Mouse (Mus musculus): ENCODE measurements around the gene Gm11639. TPM values are rescaled to one million over a fixed set of nuclear protein-coding genes. Genes with fewer than 3 reads are reported as not detected.

Gene Gm11639
- under 1 TPM; 0.03 TPM for total RNA-seq (2021)

GRCm38 (mm10) chr11:104685548-104685947 lies at the start of gene Gm11639:
TSS of gene Gm11639 (plus strand) at chr11:104685707.
- DNase-seq (ENCODE audit: low spot score): no peak
- intact Hi-C loops (cut with DNase I): no loop called here

GRCm38 (mm10) chr11:104637010-104637409 lies 48.5 kb upstream of the Gm11639 start:
- intact Hi-C loops (cut with DNase I): no loop called here
- DNase-seq (ENCODE audit: low spot score): no peak

- DNase-seq (ENCODE audit: low spot score): no peak
- intact Hi-C loops (cut with DNase I): no loop called here
Measured at GRCm38 (mm10) chr11:104638006-104638405, 47.5 kb upstream of the Gm11639 start.

GRCm38 (mm10) chr11:104638906-104639305 lies 46.6 kb upstream of the Gm11639 start:
- intact Hi-C loops (cut with DNase I): no loop called here
- DNase-seq (ENCODE audit: low spot score): no peak

- intact Hi-C loops (cut with DNase I): no loop called here
- DNase-seq (ENCODE audit: low spot score): no peak
Measured at GRCm38 (mm10) chr11:104639634-104640033, 45.9 kb upstream of the Gm11639 start.

GRCm38 (mm10) chr11:104640894-104641293 lies 44.6 kb upstream of the Gm11639 start:
- no peak for DNase-seq (ENCODE audit: low spot score)
- intact Hi-C loops (cut with DNase I): no loop called here

- intact Hi-C loops (cut with DNase I): no loop called here
- DNase-seq (ENCODE audit: low spot score): no peak
Measured at GRCm38 (mm10) chr11:104643236-104643635, 42.3 kb upstream of the Gm11639 start.

GRCm38 (mm10) chr11:104645402-104645801 lies 40.1 kb upstream of the Gm11639 start:
- intact Hi-C loops (cut with DNase I): no loop called here

GRCm38 (mm10) chr11:104646173-104646572 lies 39.3 kb upstream of the Gm11639 start:
- DNase-seq (ENCODE audit: low spot score): no peak
- intact Hi-C loops (cut with DNase I): no loop called here

More at GRCm38 (mm10) chr11:104645402-104645801, 40.1 kb upstream of the Gm11639 start:
- no peak for DNase-seq (ENCODE audit: low spot score)

GRCm38 (mm10) chr11:104646611-104647010 lies 38.9 kb upstream of the Gm11639 start:
- intact Hi-C loops (cut with DNase I): no loop called here

GRCm38 (mm10) chr11:104647188-104647867 lies 38.2 kb upstream of the Gm11639 start:
- intact Hi-C loops (cut with DNase I): no loop called here
- no peak for DNase-seq (ENCODE audit: low spot score)

More at GRCm38 (mm10) chr11:104646611-104647010, 38.9 kb upstream of the Gm11639 start:
- no peak for DNase-seq (ENCODE audit: low spot score)

GRCm38 (mm10) chr11:104648571-104648970 lies 36.9 kb upstream of the Gm11639 start:
- intact Hi-C loops (cut with DNase I): no loop called here
- DNase-seq (ENCODE audit: low spot score): no peak

- intact Hi-C loops (cut with DNase I): no loop called here
- DNase-seq (ENCODE audit: low spot score): no peak
Measured at GRCm38 (mm10) chr11:104660599-104660998, 24.9 kb upstream of the Gm11639 start.

GRCm38 (mm10) chr11:104661106-104661505 lies 24.4 kb upstream of the Gm11639 start:
- intact Hi-C loops (cut with DNase I): no loop called here

GRCm38 (mm10) chr11:104661531-104662205 lies 23.8 kb upstream of the Gm11639 start:
- no peak for DNase-seq (ENCODE audit: low spot score)
- intact Hi-C loops (cut with DNase I): no loop called here

More at GRCm38 (mm10) chr11:104661106-104661505, 24.4 kb upstream of the Gm11639 start:
- no peak for DNase-seq (ENCODE audit: low spot score)

GRCm38 (mm10) chr11:104662573-104662972 lies 22.9 kb upstream of the Gm11639 start:
- intact Hi-C loops (cut with DNase I): no loop called here
- no peak for DNase-seq (ENCODE audit: low spot score)

GRCm38 (mm10) chr11:104663241-104663877 lies 22.1 kb upstream of the Gm11639 start:
- intact Hi-C loops (cut with DNase I): no loop called here
- DNase-seq (ENCODE audit: low spot score): no peak

GRCm38 (mm10) chr11:104663878-104664261 lies 21.6 kb upstream of the Gm11639 start:
- no peak for DNase-seq (ENCODE audit: low spot score)
- intact Hi-C loops (cut with DNase I): no loop called here

GRCm38 (mm10) chr11:104664441-104664840 lies 21.1 kb upstream of the Gm11639 start:
- DNase-seq (ENCODE audit: low spot score): no peak
- intact Hi-C loops (cut with DNase I): no loop called here

- intact Hi-C loops (cut with DNase I): no loop called here
- DNase-seq (ENCODE audit: low spot score): no peak
Measured at GRCm38 (mm10) chr11:104667399-104667798, 18.1 kb upstream of the Gm11639 start.

GRCm38 (mm10) chr11:104673412-104673811 lies 12.1 kb upstream of the Gm11639 start:
- DNase-seq (ENCODE audit: low spot score): no peak
- intact Hi-C loops (cut with DNase I): no loop called here
